Mouse (Mus musculus): Measurements from ENCODE around the gene Nsmce4a. TPM values are rescaled to one million over a fixed set of nuclear protein-coding genes. Genes with fewer than 3 reads are reported as not detected.

Nsmce4a gene
- 131 and 152 TPM in 2 replicates for polyA plus RNA-seq (2016; fragmentation: Nextera tagmentation; extraction: Ambion mirVana)

DNA sequence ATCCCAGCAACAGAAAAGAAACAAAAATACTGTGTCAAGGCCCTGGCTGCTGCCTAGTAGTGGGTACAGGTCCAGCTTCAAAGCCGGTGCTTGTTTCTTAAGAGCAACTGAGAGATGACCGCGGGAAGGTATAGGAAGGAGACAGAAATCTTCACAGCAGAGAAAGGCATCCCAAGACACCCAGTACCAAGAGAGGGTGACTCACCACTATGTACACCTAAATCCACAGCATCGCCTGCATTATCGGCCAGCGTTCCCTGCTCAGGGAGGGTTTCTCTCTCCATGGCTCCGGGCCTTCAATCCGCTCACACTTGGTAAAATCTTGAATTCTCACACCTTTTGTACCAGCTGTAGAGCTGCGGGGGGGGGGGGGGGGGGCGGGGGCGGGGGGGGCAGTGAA is at the start of gene Nsmce4a:
TSS of gene Nsmce4a (minus strand) at position 298 of the 400 bp plus-strand sequence.
- Histone ChIP-seq H3K27ac (no peak within 1 kb of the TSS), H3K4me3 (no peak within 1 kb of the TSS), H3K27me3 (ENCODE audit: insufficient read depth, poor library complexity, severe bottlenecking) (no peaks in the 10 kb centered on the region), H3K36me3 (no peaks in the 10 kb centered on the region), H3K4me1 (peaks cover 24% of the 10 kb centered on the region), H3K9me3 (no peaks in the 10 kb centered on the region)
- no peak for DNase-seq (ENCODE audit: low spot score)
- 56% methylated on average over 11 of the region's 11 CpGs for WGBS

- 80% methylated on average over 4 of the region's 4 CpGs for WGBS
- DNase-seq (ENCODE audit: low spot score) = no peak
- Histone ChIP-seq H3K27me3 (ENCODE audit: insufficient read depth, poor library complexity, severe bottlenecking) (peaks cover 41% of the 10 kb centered on the region), H3K4me3 (no peak overlapping the region), H3K27ac (no peak overlapping the region), H3K36me3 (no peaks in the 10 kb centered on the region), H3K9me3 (no peaks in the 10 kb centered on the region), H3K4me1 (peaks cover 33% of the 10 kb centered on the region)
Measured at GRCm38 (mm10) chr7:130622359-130622758, 49.4 kb upstream of the Nsmce4a start.

DNA sequence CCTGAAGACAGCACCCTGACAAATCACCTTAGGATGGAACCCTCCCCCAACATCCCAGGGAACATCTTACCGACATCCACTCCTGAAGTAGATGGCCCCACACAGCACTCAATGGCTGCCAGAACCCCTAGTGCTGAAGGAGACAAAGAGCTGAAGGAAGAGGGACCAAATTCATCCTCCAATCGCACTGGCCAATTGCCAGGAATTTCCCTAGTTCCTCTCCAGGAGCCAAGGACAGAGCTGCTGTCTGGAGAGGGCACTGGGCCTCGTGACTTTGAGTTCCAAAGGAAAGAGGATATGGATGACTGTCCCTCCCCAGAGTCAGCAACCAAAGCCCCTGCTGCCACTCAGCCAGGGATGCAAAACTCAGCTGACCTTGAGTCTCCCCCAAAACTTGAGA is 49.0 kb upstream of the Nsmce4a start:
- Histone ChIP-seq H3K36me3 (no peaks in the 10 kb centered on the region), H3K4me1 (peaks cover 33% of the 10 kb centered on the region), H3K27me3 (ENCODE audit: insufficient read depth, poor library complexity, severe bottlenecking) (peaks cover 41% of the 10 kb centered on the region), H3K4me3 (no peak overlapping the region), H3K27ac (0 out of 2 replicates have a peak overlapping the region, but pooled peaks have one; percentile 10), H3K9me3 (no peaks in the 10 kb centered on the region)
- DNase-seq (ENCODE audit: low spot score) = no peak
- 40% methylated on average over 3 of the region's 3 CpGs for WGBS

DNA sequence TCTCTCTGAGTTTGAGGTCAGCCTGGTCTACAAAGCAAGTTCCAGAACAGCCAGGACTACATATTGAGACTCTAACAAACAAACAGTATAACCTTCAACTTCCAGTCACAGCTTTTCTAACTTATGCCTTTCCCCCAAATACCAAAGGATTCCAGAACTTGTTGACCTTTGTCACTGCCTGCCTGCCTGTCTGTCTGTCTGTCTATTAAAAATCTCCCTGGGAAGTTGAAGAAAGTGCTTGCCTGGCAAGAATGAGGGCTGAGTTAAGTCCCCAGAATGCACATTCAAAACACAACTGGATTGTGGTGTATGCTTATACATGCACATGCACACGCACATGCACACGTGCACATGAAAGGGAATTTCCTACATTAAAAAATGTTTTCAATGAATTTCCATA is 48.1 kb upstream of the Nsmce4a start:
- 92% methylated on average over 2 of the region's 2 CpGs for WGBS
- no peak for DNase-seq (ENCODE audit: low spot score)
- Histone ChIP-seq H3K27ac (no peak overlapping the region), H3K9me3 (no peaks in the 10 kb centered on the region), H3K4me1 (peaks cover 24% of the 10 kb centered on the region), H3K4me3 (no peak overlapping the region), H3K36me3 (no peaks in the 10 kb centered on the region), H3K27me3 (ENCODE audit: insufficient read depth, poor library complexity, severe bottlenecking) (peaks cover 35% of the 10 kb centered on the region)

DNA sequence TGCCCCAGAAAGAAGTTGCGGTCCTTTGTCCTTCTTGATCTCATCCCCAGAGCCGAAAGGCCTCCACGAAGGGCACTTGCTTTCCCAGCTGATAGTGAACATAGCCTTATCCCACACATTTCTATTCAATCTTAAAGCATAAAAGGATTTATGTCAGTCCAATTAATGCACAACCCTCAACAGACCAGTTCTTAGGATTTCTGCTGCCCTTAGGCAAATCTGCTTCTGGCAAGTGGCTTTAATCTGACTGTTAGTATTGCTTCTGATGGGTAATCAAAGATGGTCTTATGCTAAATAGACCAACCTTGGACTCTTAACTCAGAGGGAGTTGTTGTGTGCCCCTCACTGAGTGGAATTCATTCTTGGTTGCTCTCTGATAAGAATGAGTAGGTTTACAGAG is 44.7 kb upstream of the Nsmce4a start:
- DNase-seq (ENCODE audit: low spot score) = no peak
- WGBS = 91% methylated on average over 3 of the region's 3 CpGs
- H3K27ac ChIP-seq = no peak overlapping the region
- H3K27me3 ChIP-seq (ENCODE audit: insufficient read depth, poor library complexity, severe bottlenecking) = 0 out of 2 replicates have a peak, but pooled peaks cover 10% of the 10 kb centered on the region
- H3K9me3 ChIP-seq = no peaks in the 10 kb centered on the region
- no peaks in the 10 kb centered on the region for H3K36me3 ChIP-seq
- peaks cover 21% of the 10 kb centered on the region for H3K4me1 ChIP-seq
- H3K4me3 ChIP-seq = no peak overlapping the region

- WGBS = 58% methylated on average over 4 of the region's 4 CpGs
- H3K4me3 ChIP-seq = no peak overlapping the region
- H3K4me1 ChIP-seq = peaks cover 7% of the 10 kb centered on the region
- 0 out of 2 replicates have a peak, but pooled peaks cover 4% of the 10 kb centered on the region for H3K27me3 ChIP-seq (ENCODE audit: insufficient read depth, poor library complexity, severe bottlenecking)
- H3K27ac ChIP-seq = peak overlapping the region; percentile 18; the same call in 1 of the 2 replicates
- no peak for DNase-seq (ENCODE audit: low spot score)
- no peaks in the 10 kb centered on the region for H3K9me3 ChIP-seq
- no peaks in the 10 kb centered on the region for H3K36me3 ChIP-seq
Measured at GRCm38 (mm10) chr7:130613973-130614372, 41.1 kb upstream of the Nsmce4a start.

DNA sequence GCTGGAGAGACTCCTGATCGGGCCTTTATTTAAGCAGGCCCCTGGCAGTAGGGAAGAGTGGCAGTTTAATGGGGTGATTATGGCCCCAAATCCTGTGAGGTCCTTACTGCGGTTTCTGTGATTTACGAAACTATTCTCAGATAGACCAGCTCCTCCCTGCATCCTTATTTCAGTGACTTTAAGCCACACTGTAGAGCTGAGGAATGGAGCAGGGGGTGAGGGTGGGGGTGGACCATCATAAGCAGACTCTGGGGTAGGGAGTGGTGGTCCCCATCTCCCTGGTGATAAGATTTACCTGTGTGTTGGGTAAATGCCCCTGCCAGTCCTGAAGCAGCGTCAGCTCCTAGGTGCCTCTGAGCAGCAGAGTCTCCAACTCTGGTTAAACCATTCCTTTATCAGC is 34.0 kb upstream of the Nsmce4a start:
- WGBS = 87% methylated on average over 4 of the region's 4 CpGs
- DNase-seq (ENCODE audit: low spot score) = no peak
- Histone ChIP-seq H3K36me3 (no peaks in the 10 kb centered on the region), H3K4me3 (no peak overlapping the region), H3K9me3 (no peaks in the 10 kb centered on the region), H3K4me1 (no peaks in the 10 kb centered on the region), H3K27me3 (ENCODE audit: insufficient read depth, poor library complexity, severe bottlenecking) (0 out of 2 replicates have a peak, but pooled peaks cover 4% of the 10 kb centered on the region), H3K27ac (no peak overlapping the region)

GRCm38 (mm10) chr7:130605111-130605510 is 32.2 kb upstream of the Nsmce4a start:
- H3K36me3 ChIP-seq = no peaks in the 10 kb centered on the region
- H3K4me3 ChIP-seq = no peak overlapping the region
- WGBS = 17% methylated on average over 6 of the region's 6 CpGs
- H3K9me3 ChIP-seq = no peaks in the 10 kb centered on the region
- H3K4me1 ChIP-seq = no peaks in the 10 kb centered on the region
- no peak for DNase-seq (ENCODE audit: low spot score)
- H3K27me3 ChIP-seq (ENCODE audit: insufficient read depth, poor library complexity, severe bottlenecking) = 0 out of 2 replicates have a peak, but pooled peaks cover 4% of the 10 kb centered on the region
- H3K27ac ChIP-seq = 0 out of 2 replicates have a peak overlapping the region, but pooled peaks have one; percentile 10

GRCm38 (mm10) chr7:130604390-130604789 is 31.5 kb upstream of the Nsmce4a start:
- no peak for DNase-seq (ENCODE audit: low spot score)
- Histone ChIP-seq H3K4me1 (no peaks in the 10 kb centered on the region), H3K9me3 (no peaks in the 10 kb centered on the region), H3K27ac (no peak overlapping the region), H3K4me3 (no peak overlapping the region), H3K36me3 (no peaks in the 10 kb centered on the region), H3K27me3 (ENCODE audit: insufficient read depth, poor library complexity, severe bottlenecking) (no peaks in the 10 kb centered on the region)
- WGBS = 68% methylated on average over 2 of the region's 2 CpGs

DNA sequence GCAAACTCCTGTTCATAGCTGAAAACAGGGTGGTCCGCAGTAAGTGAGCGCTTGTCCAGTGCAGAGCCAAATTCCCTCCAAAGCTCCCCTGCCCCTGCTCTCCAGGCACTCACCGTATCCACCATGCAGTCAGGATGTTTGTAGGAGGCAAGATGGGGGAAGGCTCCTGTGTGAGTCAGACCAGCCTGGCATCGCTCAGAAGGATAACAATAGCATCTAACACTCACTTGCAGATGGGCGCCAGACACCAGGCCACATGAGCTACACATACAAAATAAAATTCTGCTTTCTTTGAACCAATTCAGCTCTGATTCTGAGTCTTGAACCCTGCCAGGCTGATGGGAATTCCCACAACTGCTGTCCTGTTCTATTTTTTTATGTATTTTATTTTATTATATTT is 30.6 kb upstream of the Nsmce4a start:
- Histone ChIP-seq H3K9me3 (no peaks in the 10 kb centered on the region), H3K36me3 (no peaks in the 10 kb centered on the region), H3K27me3 (ENCODE audit: insufficient read depth, poor library complexity, severe bottlenecking) (no peaks in the 10 kb centered on the region), H3K4me3 (no peak overlapping the region), H3K4me1 (no peaks in the 10 kb centered on the region), H3K27ac (no peak overlapping the region)
- DNase-seq (ENCODE audit: low spot score) = no peak
- 77% methylated on average over 5 of the region's 5 CpGs for WGBS

- Histone ChIP-seq H3K4me3 (no peak overlapping the region), H3K36me3 (no peaks in the 10 kb centered on the region), H3K9me3 (no peaks in the 10 kb centered on the region), H3K4me1 (0 out of 2 replicates have a peak, but pooled peaks cover under 1% of the 10 kb centered on the region), H3K27me3 (ENCODE audit: insufficient read depth, poor library complexity, severe bottlenecking) (no peaks in the 10 kb centered on the region), H3K27ac (no peak overlapping the region)
- DNase-seq (ENCODE audit: low spot score) = no peak
- WGBS = 69% methylated on average over 1 of the region's 1 CpGs
Measured at GRCm38 (mm10) chr7:130602804-130603203, 29.9 kb upstream of the Nsmce4a start.

- Histone ChIP-seq H3K27me3 (ENCODE audit: insufficient read depth, poor library complexity, severe bottlenecking) (no peaks in the 10 kb centered on the region), H3K4me1 (0 out of 2 replicates have a peak, but pooled peaks cover 7% of the 10 kb centered on the region), H3K4me3 (no peak overlapping the region), H3K27ac (no peak overlapping the region), H3K36me3 (no peaks in the 10 kb centered on the region), H3K9me3 (no peaks in the 10 kb centered on the region)
- DNase-seq (ENCODE audit: low spot score) = no peak
- WGBS = 65% methylated on average over 2 of the region's 2 CpGs
Measured at GRCm38 (mm10) chr7:130600546-130600945, 27.6 kb upstream of the Nsmce4a start.

DNA sequence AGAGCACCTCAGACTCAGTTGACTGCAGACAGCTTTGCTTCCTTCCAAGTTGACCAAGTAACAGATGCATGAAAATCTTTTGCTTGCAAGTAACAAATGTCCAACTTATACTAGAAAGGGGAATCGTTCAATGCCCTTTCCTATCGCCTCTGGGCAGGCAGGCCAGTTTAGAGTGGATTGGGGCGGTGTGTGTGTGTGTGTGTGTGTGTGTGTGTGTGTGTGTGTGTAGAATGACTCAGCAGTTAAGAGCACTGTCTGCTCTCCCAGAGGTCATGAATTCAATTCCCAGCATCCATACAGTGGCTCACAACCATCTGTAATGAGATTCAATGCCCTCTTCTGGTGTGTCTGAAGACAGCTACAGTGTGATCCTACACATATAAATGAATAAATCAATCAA is 27.2 kb upstream of the Nsmce4a start:
- 84% methylated on average over 3 of the region's 3 CpGs for WGBS
- Histone ChIP-seq H3K4me3 (no peak overlapping the region), H3K36me3 (no peaks in the 10 kb centered on the region), H3K27me3 (ENCODE audit: insufficient read depth, poor library complexity, severe bottlenecking) (no peaks in the 10 kb centered on the region), H3K27ac (no peak overlapping the region), H3K9me3 (no peaks in the 10 kb centered on the region), H3K4me1 (0 out of 2 replicates have a peak, but pooled peaks cover 7% of the 10 kb centered on the region)
- no peak for DNase-seq (ENCODE audit: low spot score)

- Histone ChIP-seq H3K9me3 (no peaks in the 10 kb centered on the region), H3K4me3 (no peak overlapping the region), H3K4me1 (0 out of 2 replicates have a peak, but pooled peaks cover 7% of the 10 kb centered on the region), H3K27ac (no peak overlapping the region), H3K27me3 (ENCODE audit: insufficient read depth, poor library complexity, severe bottlenecking) (no peaks in the 10 kb centered on the region), H3K36me3 (no peaks in the 10 kb centered on the region)
- DNase-seq (ENCODE audit: low spot score) = no peak
- WGBS = 59% methylated on average over 6 of the region's 6 CpGs
Measured at GRCm38 (mm10) chr7:130597546-130597945, 24.6 kb upstream of the Nsmce4a start.
